18 mouse cellular contexts compared by ENCODE assay signal in the genomic region with DNA sequence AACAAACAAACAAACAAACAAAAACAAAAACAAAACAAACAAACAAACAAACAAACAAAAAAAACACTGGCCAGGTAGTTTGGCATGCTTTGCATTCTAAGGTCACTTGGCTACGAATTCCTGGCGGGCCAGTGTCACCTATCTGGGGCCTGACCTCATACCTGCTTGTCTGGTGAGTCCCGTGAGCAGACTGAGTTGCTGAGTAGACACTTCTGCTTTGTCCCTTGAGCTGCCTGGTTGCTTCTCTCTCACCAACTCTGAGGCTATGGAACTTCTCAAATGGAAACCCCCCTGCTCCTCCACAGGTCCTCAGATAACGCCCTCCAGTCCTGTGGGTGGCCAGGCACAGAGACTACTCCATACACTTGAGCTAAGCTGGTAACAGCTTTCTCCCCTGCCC.
DNase-seq lines count a peak whose midpoint lies in the region; ATAC-seq and TF ChIP-seq lines count a peak whose summit lies in the region.
"Had no signal": no experiment of that assay in that cellular context is flagged by ENCODE, and none has a peak within 500 bp of the region (broad histone marks: within the 10 kb centered on the region; RNA-seq: fewer than 3 reads in every experiment).

No protein-coding gene starts in this region.

- H3K4me3 ChIP-seq in heart, embryonic 13.5 days: no peak overlapping the region
- no peak overlapping the region for H3K4me3 ChIP-seq in heart, adult 2 months
- no peak overlapping the region for H3K4me3 ChIP-seq in heart, postnatal 0 days (ENCODE audit: low read depth, low read length)
- H3K4me3 ChIP-seq in ES-E14 (ENCODE audit: insufficient read depth in 1 of 2, low read depth in 1 of 2, low read length in 2 of 2, poor library complexity in 1 of 2, severe bottlenecking in 1 of 2): no peak overlapping the region
- no peak overlapping the region for H3K4me3 ChIP-seq in forebrain, embryonic 10.5 days
- H3K4me3 ChIP-seq: embryonic facial prominence, embryonic 13.5 days; forebrain, embryonic 13.5 days; hindbrain, embryonic 15.5 days had no signal

- in situ Hi-C loops in ES-E14 (cut with MboI; ENCODE audit: low sequenced_read_pairs in 2 of 2, unreplicated experiment in 2 of 2): no loop called here

- H3K27me3 ChIP-seq in heart, embryonic 13.5 days (replicated peaks): no peaks in the 10 kb centered on the region
- H3K27me3 ChIP-seq in heart, adult 2 months (ENCODE audit: control insufficient read depth, insufficient read depth, low read length): no peaks in the 10 kb centered on the region
- H3K27me3 ChIP-seq in heart, postnatal 0 days (ENCODE audit: control insufficient read depth, insufficient read depth, low read length): no peaks in the 10 kb centered on the region
- H3K27me3 ChIP-seq in forebrain, embryonic 10.5 days (ENCODE audit: poor library complexity, severe bottlenecking): peaks cover 26% of the 10 kb centered on the region
- H3K27me3 ChIP-seq: embryonic facial prominence, embryonic 13.5 days; hindbrain, embryonic 15.5 days had no signal

- TF ChIP-seq CTCF in heart, adult 2 months (IDR thresholded peaks at IDR 0.05): no peak
- TF ChIP-seq CTCF in heart, postnatal 0 days (IDR thresholded peaks at IDR 0.05; ENCODE audit: low read depth): no peak

- TF ChIP-seq EP300 in heart, adult 2 months (IDR thresholded peaks at IDR 0.05; ENCODE audit: insufficient read depth, low read depth, low read length): no peak
- TF ChIP-seq EP300 in heart, postnatal 0 days (IDR thresholded peaks at IDR 0.05; ENCODE audit: low read depth): no peak

- TF ChIP-seq POLR2A in heart, adult 2 months (IDR thresholded peaks at IDR 0.05; ENCODE audit: insufficient read depth, low read depth, low read length): no peak

- no peaks in the 10 kb centered on the region for H3K9me3 ChIP-seq in heart, embryonic 13.5 days
- H3K9me3 ChIP-seq in heart, postnatal 0 days (replicated peaks; ENCODE audit: control insufficient read depth, low read length): no peaks in the 10 kb centered on the region
- no peaks in the 10 kb centered on the region for H3K9me3 ChIP-seq in ES-E14 (ENCODE audit: control insufficient read depth, insufficient read depth, low read depth, low read length)
- no peaks in the 10 kb centered on the region for H3K9me3 ChIP-seq in forebrain, embryonic 10.5 days
- H3K9me3 ChIP-seq: embryonic facial prominence, embryonic 13.5 days; forebrain, embryonic 13.5 days; hindbrain, embryonic 15.5 days had no signal

- WGBS in heart, embryonic 13.5 days: 53% methylated on average over 4 of the region's 4 CpGs
- 87% methylated on average over 4 of the region's 4 CpGs for WGBS in heart, adult 2 months
- WGBS in heart, postnatal 0 days: 55% methylated on average over 4 of the region's 4 CpGs
- WGBS in forebrain, embryonic 10.5 days: 71% methylated on average over 4 of the region's 4 CpGs

- intact Hi-C loops in heart, adult 2 months (cut with DNase I): no loop called here
- intact Hi-C loops in heart, postnatal 36 days (cut with DNase I): no loop called here

- no peaks in the 10 kb centered on the region for H3K36me3 ChIP-seq in heart, embryonic 13.5 days
- no peaks in the 10 kb centered on the region for H3K36me3 ChIP-seq in heart, adult 2 months (ENCODE audit: control insufficient read depth, insufficient read depth, low read length)
- H3K36me3 ChIP-seq in heart, postnatal 0 days (replicated peaks; ENCODE audit: control insufficient read depth, insufficient read depth, low read length): no peaks in the 10 kb centered on the region
- H3K36me3 ChIP-seq in ES-E14 (ENCODE audit: control insufficient read depth, insufficient read depth, low read length, poor library complexity, severe bottlenecking): no peaks in the 10 kb centered on the region
- no peaks in the 10 kb centered on the region for H3K36me3 ChIP-seq in forebrain, embryonic 10.5 days (replicated peaks)
- H3K36me3 ChIP-seq: embryonic facial prominence, embryonic 13.5 days; hindbrain, embryonic 15.5 days had no signal

- no peak overlapping the region for H3K4me2 ChIP-seq in heart, embryonic 13.5 days
- H3K4me2 ChIP-seq in heart, postnatal 0 days (ENCODE audit: low read depth, low read length): no peak overlapping the region
- H3K4me2 ChIP-seq: embryonic facial prominence, embryonic 13.5 days; forebrain, embryonic 13.5 days; hindbrain, embryonic 15.5 days had no signal

- H3K9ac ChIP-seq in heart, embryonic 13.5 days: 0 out of 2 replicates have a peak overlapping the region, but pooled peaks have one; percentile 4
- H3K9ac ChIP-seq in heart, adult 2 months (ENCODE audit: low read depth, low read length): no peak overlapping the region
- no peak overlapping the region for H3K9ac ChIP-seq in heart, postnatal 0 days (replicated peaks; ENCODE audit: low read depth, low read length)
- no peak overlapping the region for H3K9ac ChIP-seq in ES-E14 (ENCODE audit: insufficient read depth, low read depth, low read length, poor library complexity, severe bottlenecking)
- H3K9ac ChIP-seq: embryonic facial prominence, embryonic 13.5 days; forebrain, embryonic 13.5 days; forebrain, postnatal 0 days; hindbrain, embryonic 15.5 days had no signal

- DNase-seq in heart, adult 2 months: no peak
- no peak for DNase-seq in heart, postnatal 0 days (ENCODE audit: low spot score)
- DNase-seq in heart, postnatal 36 days: no peak
- DNase-seq in A20 (ENCODE audit: low read depth, low spot score): peak; percentile 17
- DNase-seq in ES-E14 (ENCODE audit: low read depth, low spot score): no peak
- DNase-seq in forebrain, embryonic 10.5 days (ENCODE audit: extremely low spot score, low spot score): no peak
- DNase-seq: cerebellum, adult 18-20 months; cerebellum, adult 9-11 months; cerebellum, postnatal 36 days; gastrocnemius, postnatal 14 days; heart, postnatal 14 days; kidney, adult 8-10 months had no signal

- peak overlapping the region; percentile 84 for H3K27ac ChIP-seq in heart, embryonic 13.5 days (replicated peaks)
- no peak overlapping the region for H3K27ac ChIP-seq in heart, adult 2 months
- H3K27ac ChIP-seq in heart, postnatal 0 days (ENCODE audit: low read depth): peak overlapping the region; percentile 83
- no peak overlapping the region for H3K27ac ChIP-seq in ES-E14 (ENCODE audit: insufficient read depth, low read depth, low read length, poor library complexity, severe bottlenecking)
- no peak overlapping the region; the same call in 1 of the 2 replicates for H3K27ac ChIP-seq in forebrain, embryonic 10.5 days
- H3K27ac ChIP-seq: embryonic facial prominence, embryonic 13.5 days; hindbrain, embryonic 15.5 days had no signal

- no peaks in the 10 kb centered on the region for H3K79me2 ChIP-seq in heart, adult 2 months (replicated peaks; ENCODE audit: control insufficient read depth, insufficient read depth, low read length)

- no peak for ATAC-seq in heart, embryonic 13.5 days (ENCODE audit: extremely low read depth, insufficient number of reproducible peaks, low FRiP score, low TSS enrichment)
- no peak for ATAC-seq in heart, postnatal 0 days (ENCODE audit: insufficient read depth, low read depth)
- ATAC-seq: forebrain, embryonic 13.5 days; forebrain, postnatal 0 days; intestine, embryonic 16.5 days had no signal

- peaks cover 87% of the 10 kb centered on the region for H3K4me1 ChIP-seq in heart, embryonic 13.5 days
- H3K4me1 ChIP-seq in heart, adult 2 months (ENCODE audit: control insufficient read depth, insufficient read depth, low read length): peaks cover 15% of the 10 kb centered on the region
- H3K4me1 ChIP-seq in heart, postnatal 0 days (ENCODE audit: control insufficient read depth, insufficient read depth): peaks cover 56% of the 10 kb centered on the region
- H3K4me1 ChIP-seq in ES-E14 (ENCODE audit: control insufficient read depth in 2 of 2, insufficient read depth in 2 of 2, low read length in 2 of 2, poor library complexity in 1 of 2): peaks cover 0 to 2% of the 10 kb centered on the region in 2 experiments; a peak in 1 of 4 replicates
- peaks cover 100% of the 10 kb centered on the region for H3K4me1 ChIP-seq in forebrain, embryonic 10.5 days

TF ChIP-seq in ES-E14, 5 proteins besides CTCF, POLR2A, EP300 and RAD21:
- no peak for TF ChIP-seq HCFC1 (IDR thresholded peaks at IDR 0.05; ENCODE audit: borderline replicate concordance, insufficient read depth, low read length)
- TF ChIP-seq MAFK (IDR thresholded peaks at IDR 0.05; ENCODE audit: insufficient read depth, low read depth, low read length): 0 out of 2 replicates have a peak, but pooled peaks have one; percentile 62

Comparison
In these comparisons a context has a peak if more than half of its experiments do, and no peak if none do; other contexts are left out.
1. H3K27ac ChIP-seq: peak in heart, embryonic 13.5 days (single experiment) and heart, postnatal 0 days (single experiment); none in heart, adult 2 months (single experiment), ES-E14 (single experiment) and forebrain, embryonic 10.5 days (single experiment).